Mouse (Mus musculus) olfactory bulb, adult 2 months (tissue): ENCODE results near the gene Gm43191.

Experiments used
- CTCF ChIP-seq: fragments of 200-500 bp; IDR thresholded peaks from 2 replicates; pipeline ENCODE4 v1.5.1; 2012; ENCODE audit warnings: low read depth, mild to moderate bottlenecking, low read length, moderate library complexity; ENCODE audit not compliant: insufficient read depth
- POLR2A ChIP-seq: fragments of 200-500 bp; IDR thresholded peaks from 2 replicates; pipeline ENCODE4 v1.6.1; 2012; ENCODE audit warnings: mild to moderate bottlenecking, low read depth, low read length, moderate library complexity; ENCODE audit not compliant: insufficient read depth

DNA sequence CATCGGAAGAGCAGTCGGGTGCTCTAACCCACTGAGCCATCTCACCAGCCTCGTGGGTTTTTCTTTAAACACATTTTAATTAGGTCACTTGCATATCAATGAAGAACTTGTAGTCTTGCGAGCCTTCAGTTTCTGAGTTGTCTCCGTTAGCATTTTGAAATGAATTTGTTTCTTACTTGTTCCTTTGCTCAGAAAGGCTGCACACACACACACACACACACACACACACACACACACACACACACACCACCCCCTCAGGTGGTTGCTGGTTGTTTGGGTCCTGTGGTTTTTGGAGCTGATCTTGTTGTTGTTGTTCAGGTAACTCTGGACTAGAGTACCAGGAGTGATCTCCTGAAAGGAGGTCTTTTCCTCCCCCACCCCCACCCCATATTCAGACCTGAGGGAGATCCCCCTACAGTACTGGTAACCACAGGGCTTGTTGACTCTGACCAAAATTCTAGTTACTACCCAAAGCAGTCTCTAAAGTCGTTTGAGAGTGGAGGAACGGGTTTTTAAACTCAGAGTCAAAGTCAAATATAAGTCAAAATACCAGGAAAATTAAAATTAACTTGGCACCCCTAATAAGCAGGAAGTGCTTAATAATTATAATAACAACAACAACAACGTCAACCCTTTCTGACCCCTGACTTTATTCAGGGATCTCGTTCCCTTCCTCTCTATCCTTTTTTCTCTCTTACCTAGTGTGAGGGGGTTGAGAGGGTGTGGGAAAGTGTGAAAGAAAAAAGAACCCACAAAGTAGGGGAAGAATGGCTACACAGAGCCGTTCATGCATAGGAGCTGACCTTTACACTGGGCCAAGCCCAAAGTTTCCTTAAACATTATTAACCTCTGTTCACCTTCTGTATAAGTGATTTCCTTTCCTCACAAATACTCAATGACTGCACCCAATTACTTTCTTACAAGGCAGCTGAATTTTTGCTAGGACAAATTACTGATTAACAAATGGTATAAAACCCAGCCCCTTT lies 42.7 kb upstream of the Gm43191 start:
- TF ChIP-seq CTCF (no peak), POLR2A (no peak)
